Mouse (Mus musculus): ENCODE data around the gene Rdh7. TPM values are rescaled to one million over a fixed set of nuclear protein-coding genes. Genes with fewer than 3 reads are reported as not detected.

Rdh7 gene
- not detected in 2 replicates for polyA plus RNA-seq (2012; ENCODE audit: insufficient read depth, low replicate concordance)

GRCm38 (mm10) chr10:127888605-127889004, at the start of gene Rdh7:
Rdh7 (minus strand) TSS chr10:127888817.
- no peak for TF ChIP-seq GATA1 (IDR thresholded peaks at IDR 0.05; ENCODE audit: borderline replicate concordance, low read length)
- no peak for TF ChIP-seq FLI1 (IDR thresholded peaks at IDR 0.05; ENCODE audit: low read length)
- Histone ChIP-seq H3K4me3 (replicated peaks) (no peak within 1 kb of the TSS), H3K9me3 (peaks cover 13% of the 10 kb centered on the region; the same call in 1 of the 2 replicates), H3K36me3 (replicated peaks; ENCODE audit: low read length) (no peaks in the 10 kb centered on the region), H3K27me3 (replicated peaks) (peaks cover 16% of the 10 kb centered on the region), H3K4me1 (peaks cover under 1% of the 10 kb centered on the region)

DNA sequence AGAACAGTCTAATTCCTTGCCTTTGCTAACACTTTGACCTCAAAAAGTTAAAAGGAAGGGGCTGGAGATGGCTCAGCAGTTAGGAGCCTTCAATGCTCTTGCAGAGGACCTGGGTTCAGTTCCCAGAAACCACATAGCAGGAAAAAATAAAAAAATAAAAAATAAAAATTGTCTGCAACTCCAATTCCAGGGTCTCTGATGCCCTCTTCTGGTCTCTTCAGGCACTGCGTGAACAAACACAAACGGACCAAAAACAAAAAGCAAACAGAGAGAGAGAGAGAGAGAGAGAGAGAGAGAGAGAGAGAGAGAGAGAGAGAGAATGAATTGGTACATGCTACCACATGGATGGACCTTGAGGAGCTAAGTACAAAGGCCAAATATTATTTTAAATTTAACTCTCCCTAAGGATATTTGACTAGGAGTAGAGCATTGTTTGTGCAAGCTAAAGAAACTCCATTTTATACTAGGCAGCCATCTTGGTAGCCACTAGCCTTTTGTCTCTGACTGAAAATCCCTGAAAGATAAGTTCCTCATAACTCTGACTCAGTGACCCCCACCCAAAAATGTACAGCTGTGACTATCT, 48.9 kb upstream of the Rdh7 start:
- Histone ChIP-seq H3K9me3 (peaks cover 4% of the 10 kb centered on the region), H3K36me3 (replicated peaks; ENCODE audit: low read length) (no peaks in the 10 kb centered on the region), H3K4me1 (peaks cover 9% of the 10 kb centered on the region), H3K27me3 (replicated peaks) (peaks cover 3% of the 10 kb centered on the region), H3K4me3 (replicated peaks) (no peak overlapping the region)
- TF ChIP-seq GATA1 (IDR thresholded peaks at IDR 0.05; ENCODE audit: borderline replicate concordance, low read length): no peak
- TF ChIP-seq FLI1 (IDR thresholded peaks at IDR 0.05; ENCODE audit: low read length): no peak

DNA sequence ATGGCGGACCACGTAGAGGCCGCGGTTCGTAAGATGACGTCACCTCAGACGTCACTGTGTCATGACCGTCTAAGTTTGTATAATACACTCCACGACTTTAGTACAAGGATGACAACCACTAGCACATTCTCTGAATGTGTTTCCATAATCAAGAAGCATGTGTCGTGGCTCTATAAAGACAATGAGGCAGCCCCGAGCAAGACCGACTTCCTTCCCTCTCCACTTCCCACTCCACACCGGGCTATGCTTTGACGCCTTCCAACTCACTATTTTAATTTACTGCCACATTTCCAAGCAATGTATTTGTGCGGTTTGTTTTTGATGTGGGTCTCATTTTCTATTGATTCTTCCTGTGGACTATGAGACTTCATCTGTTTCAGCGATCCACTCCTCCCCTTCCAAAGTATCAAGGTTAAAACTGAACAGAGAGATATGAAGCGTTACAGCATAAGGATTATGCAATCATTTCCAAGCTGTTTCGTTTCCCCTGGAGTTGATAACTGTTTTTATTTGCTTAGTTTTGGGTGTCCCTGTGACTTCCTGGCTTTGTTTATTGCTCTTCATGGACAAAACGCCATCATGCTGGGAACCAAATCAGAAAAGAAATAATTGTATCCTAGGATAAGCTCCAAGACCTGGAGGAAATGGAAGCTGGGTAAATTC, 48.3 kb upstream of the Rdh7 start:
- H3K27me3 ChIP-seq (replicated peaks): peaks cover 5% of the 10 kb centered on the region
- no peaks in the 10 kb centered on the region for H3K36me3 ChIP-seq (replicated peaks; ENCODE audit: low read length)
- H3K4me3 ChIP-seq (replicated peaks): no peak overlapping the region
- H3K4me1 ChIP-seq: peaks cover 9% of the 10 kb centered on the region
- H3K9me3 ChIP-seq: peaks cover 4% of the 10 kb centered on the region
- TF ChIP-seq FLI1 (IDR thresholded peaks at IDR 0.05; ENCODE audit: low read length) (no peak), GATA1 (IDR thresholded peaks at IDR 0.05; ENCODE audit: borderline replicate concordance, low read length) (no peak)

DNA sequence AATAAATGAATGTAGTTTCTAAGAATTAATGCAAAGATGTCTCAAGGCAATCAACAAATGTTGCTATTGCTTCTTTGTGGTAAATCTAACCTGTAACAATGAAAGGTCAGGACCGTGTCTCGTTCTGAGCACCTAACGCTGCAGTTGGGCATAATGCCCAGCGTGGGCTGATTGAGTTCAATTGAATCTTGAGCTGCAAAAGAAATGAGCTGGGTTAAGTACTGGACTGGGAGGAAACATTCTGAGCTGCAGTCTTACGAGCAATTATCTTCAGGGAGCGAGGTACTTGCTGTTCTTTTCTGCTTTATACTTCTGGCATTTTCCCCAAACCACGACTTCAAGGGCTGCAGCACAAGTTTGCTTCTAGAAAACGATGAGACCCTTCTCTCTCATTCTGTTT, 47.7 kb upstream of the Rdh7 start:
- TF ChIP-seq GATA1 (IDR thresholded peaks at IDR 0.05; ENCODE audit: borderline replicate concordance, low read length) (no peak), FLI1 (IDR thresholded peaks at IDR 0.05; ENCODE audit: low read length) (no peak)
- Histone ChIP-seq H3K36me3 (replicated peaks; ENCODE audit: low read length) (no peaks in the 10 kb centered on the region), H3K27me3 (replicated peaks) (peaks cover 5% of the 10 kb centered on the region), H3K4me3 (replicated peaks) (no peak overlapping the region), H3K4me1 (peaks cover 9% of the 10 kb centered on the region), H3K9me3 (peaks cover 4% of the 10 kb centered on the region)

DNA sequence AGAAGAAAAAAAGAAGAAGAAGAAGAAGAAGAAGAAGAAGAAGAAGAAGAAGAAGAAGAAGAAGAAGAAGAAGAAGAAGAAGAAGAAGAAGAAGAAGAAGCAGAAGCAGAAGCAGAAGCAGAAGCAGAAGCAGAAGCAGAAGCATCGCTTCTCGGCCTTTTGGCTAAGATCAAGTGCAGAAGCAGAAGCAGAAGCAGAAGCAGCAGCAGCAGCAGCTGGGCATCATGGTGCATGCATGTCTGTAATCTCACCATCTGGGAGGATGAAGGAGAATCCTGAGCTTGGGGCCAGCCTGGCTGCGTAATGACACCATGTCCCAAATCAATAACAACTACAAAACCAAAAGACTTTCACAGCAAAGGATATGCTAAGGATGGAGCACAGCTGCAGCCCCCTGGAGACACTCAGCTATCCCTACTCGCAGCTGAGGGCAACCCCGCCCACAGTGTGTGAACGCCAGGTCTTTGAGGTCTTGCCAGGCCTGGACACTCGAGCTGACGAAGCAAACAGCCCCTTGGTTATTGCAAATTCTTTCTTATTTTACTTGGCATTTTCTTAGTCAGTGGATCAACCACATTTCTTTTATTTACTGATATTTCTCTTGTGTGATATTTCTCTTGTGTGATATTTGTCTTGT, 43.8 kb upstream of the Rdh7 start:
- no peaks in the 10 kb centered on the region for H3K36me3 ChIP-seq (replicated peaks; ENCODE audit: low read length)
- TF ChIP-seq GATA1 (IDR thresholded peaks at IDR 0.05; ENCODE audit: borderline replicate concordance, low read length) (no peak), FLI1 (IDR thresholded peaks at IDR 0.05; ENCODE audit: low read length) (no peak)
- H3K27me3 ChIP-seq (replicated peaks): peaks cover 6% of the 10 kb centered on the region
- 0 out of 2 replicates have a peak, but pooled peaks cover 5% of the 10 kb centered on the region for H3K9me3 ChIP-seq
- H3K4me3 ChIP-seq (replicated peaks): no peak overlapping the region
- peaks cover 9% of the 10 kb centered on the region for H3K4me1 ChIP-seq

GRCm38 (mm10) chr10:127927737-127928136, 39.1 kb upstream of the Rdh7 start:
- H3K27me3 ChIP-seq (replicated peaks): peaks cover 10% of the 10 kb centered on the region
- H3K9me3 ChIP-seq: 0 out of 2 replicates have a peak, but pooled peaks cover 5% of the 10 kb centered on the region
- TF ChIP-seq FLI1 (IDR thresholded peaks at IDR 0.05; ENCODE audit: low read length) (no peak), GATA1 (IDR thresholded peaks at IDR 0.05; ENCODE audit: borderline replicate concordance, low read length) (no peak)
- H3K4me1 ChIP-seq: no peaks in the 10 kb centered on the region
- H3K4me3 ChIP-seq (replicated peaks): no peak overlapping the region
- H3K36me3 ChIP-seq (replicated peaks; ENCODE audit: low read length): no peaks in the 10 kb centered on the region

DNA sequence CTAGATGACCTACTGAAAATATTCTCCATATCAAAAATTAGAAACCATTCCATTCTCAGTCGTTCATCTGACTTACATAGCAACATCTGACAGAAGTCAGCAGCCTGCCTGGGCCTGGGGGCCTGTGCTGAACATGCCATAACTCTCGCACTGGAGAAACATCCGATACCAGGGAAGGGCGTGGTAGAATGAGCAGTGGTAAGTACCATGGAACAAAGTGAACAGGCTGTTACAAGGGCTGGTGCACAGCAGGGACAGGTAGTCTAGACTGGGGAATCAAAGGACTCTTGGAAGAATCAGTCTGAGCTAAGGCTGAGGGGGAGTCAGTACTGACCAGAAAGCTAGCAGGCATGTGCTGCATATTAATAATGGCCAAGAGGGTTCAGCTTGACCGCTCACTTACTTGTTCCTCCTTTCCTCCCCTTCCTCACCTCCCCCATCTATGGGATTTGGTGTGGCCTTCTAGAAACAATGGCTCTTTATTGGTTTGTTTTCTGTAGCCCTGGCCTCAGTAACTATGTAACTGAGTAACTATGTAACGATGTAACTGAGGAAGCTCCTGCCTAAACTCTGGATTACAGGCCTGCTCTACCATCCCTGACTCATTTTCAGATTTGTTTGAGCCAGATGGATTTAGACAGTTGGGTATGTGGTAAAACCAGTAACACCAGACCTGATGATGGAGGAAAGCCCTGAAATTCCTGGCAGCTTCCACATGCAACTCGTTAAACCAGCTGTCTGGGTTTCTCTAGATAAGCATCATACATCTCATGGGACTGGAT, 36.2 kb upstream of the Rdh7 start:
- Histone ChIP-seq H3K4me3 (replicated peaks) (no peak overlapping the region), H3K9me3 (0 out of 2 replicates have a peak, but pooled peaks cover 5% of the 10 kb centered on the region), H3K4me1 (no peaks in the 10 kb centered on the region), H3K27me3 (replicated peaks) (peaks cover 7% of the 10 kb centered on the region), H3K36me3 (replicated peaks; ENCODE audit: low read length) (no peaks in the 10 kb centered on the region)
- TF ChIP-seq GATA1 (IDR thresholded peaks at IDR 0.05; ENCODE audit: borderline replicate concordance, low read length) (no peak), FLI1 (IDR thresholded peaks at IDR 0.05; ENCODE audit: low read length) (no peak)

DNA sequence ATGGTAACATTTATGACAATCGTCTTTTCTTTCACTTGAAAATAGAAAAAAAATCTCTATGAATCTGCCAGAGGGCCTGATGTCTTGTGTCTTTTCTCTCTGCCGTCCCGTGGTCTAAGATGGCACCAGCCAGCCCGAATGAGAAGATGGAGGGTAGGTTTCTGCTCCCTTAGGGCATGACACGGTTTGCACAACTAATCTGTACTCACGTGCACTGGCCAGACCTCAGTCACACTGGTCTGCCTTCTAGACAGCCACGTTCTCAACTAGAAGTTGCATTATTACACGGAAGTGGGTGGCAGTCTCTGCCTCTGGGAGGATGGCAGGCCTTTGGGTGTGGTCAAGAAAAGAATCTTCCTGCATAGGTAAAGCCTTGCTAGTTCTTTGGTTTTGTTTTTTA, 34.4 kb upstream of the Rdh7 start:
- no peaks in the 10 kb centered on the region for H3K4me1 ChIP-seq
- no peak overlapping the region for H3K4me3 ChIP-seq (replicated peaks)
- H3K27me3 ChIP-seq (replicated peaks): peaks cover 7% of the 10 kb centered on the region
- H3K9me3 ChIP-seq: no peaks in the 10 kb centered on the region
- TF ChIP-seq GATA1 (IDR thresholded peaks at IDR 0.05; ENCODE audit: borderline replicate concordance, low read length) (no peak), FLI1 (IDR thresholded peaks at IDR 0.05; ENCODE audit: low read length) (no peak)
- H3K36me3 ChIP-seq (replicated peaks; ENCODE audit: low read length): no peaks in the 10 kb centered on the region

DNA sequence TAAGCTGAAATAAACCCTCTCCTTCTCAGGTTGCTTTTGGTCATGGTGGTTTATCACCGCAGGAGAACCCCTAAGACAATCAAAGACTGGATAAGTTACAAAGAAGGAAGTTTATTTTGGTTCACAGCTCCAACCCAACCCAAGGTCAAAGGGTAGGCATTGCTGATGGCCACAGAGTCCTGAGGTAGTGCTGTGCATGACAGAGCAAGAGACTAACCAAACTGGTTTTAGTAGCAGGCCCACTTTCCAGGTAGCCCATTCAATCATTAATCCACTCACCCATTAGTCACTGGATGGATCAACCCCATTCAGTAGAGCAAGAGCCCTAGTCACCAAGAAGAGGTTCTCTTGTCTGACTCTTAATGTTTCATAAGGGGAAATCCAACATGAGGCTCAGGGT, 33.6 kb upstream of the Rdh7 start:
- no peak overlapping the region for H3K4me3 ChIP-seq (replicated peaks)
- TF ChIP-seq FLI1 (IDR thresholded peaks at IDR 0.05; ENCODE audit: low read length): no peak
- no peak for TF ChIP-seq GATA1 (IDR thresholded peaks at IDR 0.05; ENCODE audit: borderline replicate concordance, low read length)

More for the DNA sequence above, 33.6 kb upstream of the Rdh7 start:
- H3K9me3 ChIP-seq: no peaks in the 10 kb centered on the region
- no peaks in the 10 kb centered on the region for H3K36me3 ChIP-seq (replicated peaks; ENCODE audit: low read length)
- peaks cover 7% of the 10 kb centered on the region for H3K27me3 ChIP-seq (replicated peaks)
- H3K4me1 ChIP-seq: no peaks in the 10 kb centered on the region
